Mouse (Mus musculus): ENCODE results near the gene Slc25a25.

GRCm38 (mm10) chr2:32437612-32438166, 13.6 kb downstream of the Slc25a25 start:
- no peak for TF ChIP-seq CTCF (IDR thresholded peaks at IDR 0.05; ENCODE audit: borderline replicate concordance, insufficient read depth, low read length)
- no peak for TF ChIP-seq POLR2A (IDR thresholded peaks at IDR 0.05; ENCODE audit: low read depth, low read length)

Data from embryonic fibroblast, embryonic 13.5 days (primary cell).